Mouse (Mus musculus) lung, postnatal 25 days (tissue): ENCODE measurements around the gene Fyn.
A peak's percentile ranks its signal among the peaks of the same experiment; 100 is the strongest.

ENCODE experiments used
- DNase-seq: peaks from one replicate; pipeline ENCODE4 v3.0.0; 2022; ENCODE audit warnings: low spot score

The Fyn gene

DNA sequence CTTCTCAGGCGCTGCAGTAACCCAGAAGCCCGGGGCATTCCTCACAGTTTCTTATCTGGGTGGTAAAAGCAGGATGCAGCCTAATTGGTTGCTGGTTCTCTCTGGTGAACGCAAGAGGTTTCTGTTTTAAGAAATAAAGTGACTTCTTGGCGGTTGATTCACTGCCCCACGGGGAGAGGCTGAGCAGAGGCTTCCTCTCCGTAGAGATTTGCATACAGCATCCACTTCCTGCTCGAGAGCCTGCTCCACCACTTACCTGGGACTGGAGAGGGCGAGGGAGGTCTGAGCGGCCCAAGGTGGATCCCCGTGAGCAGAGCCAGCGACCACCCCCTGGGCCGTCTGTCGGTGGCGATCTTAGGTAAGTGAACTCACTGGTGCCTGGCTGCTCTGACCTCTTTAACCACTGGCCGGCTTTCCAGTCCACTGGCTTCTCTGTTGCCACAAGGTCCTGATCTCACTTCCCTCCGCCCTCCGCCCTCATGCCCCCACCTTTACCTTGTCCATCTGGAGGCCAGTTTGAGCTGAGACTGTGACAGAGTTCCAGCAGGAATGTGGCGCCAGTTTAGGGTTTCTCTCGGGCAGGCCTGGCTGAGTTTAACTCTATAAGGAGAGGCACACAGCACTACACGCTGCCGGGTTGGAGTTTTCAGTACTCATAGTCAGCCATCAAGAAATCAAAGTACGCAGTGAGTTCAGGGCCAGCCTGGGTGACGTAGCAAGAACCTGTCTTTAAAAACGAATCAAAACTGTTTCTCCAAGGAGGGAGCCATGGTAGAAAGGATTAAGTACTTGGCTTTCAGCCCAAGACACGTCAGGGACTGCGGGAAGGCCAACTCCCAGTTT, 244.6 kb downstream of the Fyn start:
- DNase-seq: peak; percentile 80

DNA sequence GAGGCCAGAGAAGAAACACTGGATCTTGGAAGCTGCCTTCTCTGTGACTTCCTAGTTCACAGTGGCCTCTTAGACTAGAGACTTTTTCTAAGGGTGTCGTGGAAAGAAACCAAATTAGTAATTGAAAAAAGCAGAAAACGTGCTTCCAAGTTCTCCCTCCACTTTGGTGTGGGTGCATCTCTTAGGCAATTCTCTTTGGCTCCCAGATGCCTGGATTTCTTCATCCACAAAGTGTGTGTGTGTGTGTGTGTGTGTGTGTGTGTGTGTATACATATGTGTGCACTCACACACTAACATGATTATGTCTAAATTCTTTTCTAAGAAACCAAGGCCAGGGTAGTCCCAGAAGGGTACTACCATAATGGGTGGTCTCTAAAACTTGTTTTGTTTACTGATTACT, 245.3 kb downstream of the Fyn start:
- DNase-seq: peak; percentile 47

DNA sequence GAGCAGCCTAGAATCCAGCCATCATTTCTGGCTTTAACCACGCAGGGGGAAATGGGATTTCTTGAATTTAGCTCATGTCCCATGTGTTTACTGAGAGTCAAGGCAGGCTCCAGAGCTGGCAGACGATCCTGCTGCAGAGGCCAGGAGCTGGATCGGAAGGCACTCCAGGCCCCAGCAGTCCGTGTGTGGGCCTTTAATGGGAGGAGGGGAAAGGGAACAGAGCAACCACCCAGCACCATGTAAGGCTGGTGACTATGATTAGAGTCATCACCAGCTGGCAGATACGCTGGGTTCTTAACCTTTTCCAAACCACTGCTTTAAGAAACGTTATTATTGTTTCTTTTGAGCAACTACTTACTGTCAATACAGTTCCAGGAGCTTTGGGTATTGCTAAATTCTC, 246.0 kb downstream of the Fyn start:
- DNase-seq: peak; percentile 73
